Mouse (Mus musculus): Measurements from ENCODE around the gene Atp7a.

- TF ChIP-seq POLR2A (IDR thresholded peaks at IDR 0.05; ENCODE audit: extremely low read depth, insufficient read depth, low read length) (peak; percentile 71), CTCF (IDR thresholded peaks at IDR 0.05; ENCODE audit: low read depth, low read length) (no peak)
These were observed 15.5 kb upstream of the Atp7a start, which contains the start of gene Magt1 for GRCm38 (mm10) chrX:106011465-106012159.
